Mouse (Mus musculus) spleen, postnatal 4 days (tissue): ENCODE data around the gene Nacc1.

Source experiments
- DNase-seq, 2 experiments: peaks; one replicate each; pipeline ENCODE4 v3.0.0; 2022; ENCODE audit warnings: low spot score in 2 of 2

Nacc1 gene

DNA sequence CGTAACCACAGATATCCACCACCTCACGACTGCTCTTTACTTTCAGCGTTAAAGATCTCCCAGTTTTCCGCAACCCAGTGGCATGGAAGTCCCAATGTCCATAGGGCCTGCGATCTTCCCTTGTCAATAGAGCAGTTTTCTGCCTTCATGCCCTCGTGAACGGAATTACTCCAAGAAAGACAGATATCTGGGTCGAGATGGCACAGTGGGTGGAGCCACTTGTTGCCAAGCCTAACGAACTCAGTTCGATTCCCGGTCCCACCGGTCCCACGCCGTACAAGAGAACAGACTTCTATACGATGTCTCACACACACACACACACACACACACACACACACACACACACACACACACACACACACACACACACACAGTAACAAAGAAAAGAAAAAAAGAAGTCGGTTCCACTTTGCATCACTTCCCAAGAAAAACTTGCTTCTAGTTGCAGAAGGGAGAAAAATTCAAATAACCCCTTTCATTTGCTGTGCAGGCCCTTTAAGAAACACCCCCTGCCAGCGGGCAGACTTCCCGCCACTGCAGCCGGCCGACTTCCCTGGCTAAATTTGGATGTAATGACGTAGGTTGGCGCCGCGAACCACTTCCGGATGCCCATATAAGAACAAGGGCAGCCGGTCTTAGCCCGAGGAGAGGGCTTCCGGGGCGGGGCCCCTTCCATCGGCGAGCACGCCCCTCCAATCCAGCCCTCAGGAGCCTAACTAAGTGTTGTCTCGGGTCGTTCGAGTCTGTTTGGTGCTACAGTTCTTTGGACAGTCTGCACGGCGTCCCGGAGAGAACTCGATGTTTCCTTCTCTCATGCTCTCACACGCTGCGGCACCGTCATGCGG, 24.0 kb downstream of the Nacc1 start:
- DNase-seq: peak; percentile 94 to 95

DNA sequence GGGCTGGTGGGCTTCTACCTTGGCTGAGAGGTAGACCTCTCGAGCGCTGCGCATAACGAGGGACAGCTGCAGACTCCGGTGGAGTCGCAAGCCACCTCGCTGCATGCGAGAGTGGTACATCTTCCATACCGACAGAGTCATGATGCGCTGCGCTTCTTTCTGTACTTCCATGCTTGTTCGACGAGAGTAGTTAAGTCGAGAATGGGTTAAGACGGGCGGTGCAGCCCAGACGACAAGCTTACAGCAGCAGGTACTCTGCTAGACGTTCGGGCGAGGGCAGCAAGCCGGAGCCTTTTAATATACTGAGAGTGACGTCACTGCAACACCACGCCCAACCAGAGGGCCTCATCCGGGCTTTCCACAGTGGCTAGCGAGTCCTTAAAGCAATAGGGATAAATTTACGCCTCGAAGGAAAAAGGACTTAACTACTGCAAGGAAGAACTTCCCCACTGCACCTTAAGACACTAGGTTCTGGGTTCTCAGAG, 25.0 kb downstream of the Nacc1 start, which contains the start of gene Ier2:
Gene Ier2, minus strand, starts transcription at position 272 of the 485 bp plus-strand sequence.
- peak; percentile 91 to 95 for DNase-seq

DNA sequence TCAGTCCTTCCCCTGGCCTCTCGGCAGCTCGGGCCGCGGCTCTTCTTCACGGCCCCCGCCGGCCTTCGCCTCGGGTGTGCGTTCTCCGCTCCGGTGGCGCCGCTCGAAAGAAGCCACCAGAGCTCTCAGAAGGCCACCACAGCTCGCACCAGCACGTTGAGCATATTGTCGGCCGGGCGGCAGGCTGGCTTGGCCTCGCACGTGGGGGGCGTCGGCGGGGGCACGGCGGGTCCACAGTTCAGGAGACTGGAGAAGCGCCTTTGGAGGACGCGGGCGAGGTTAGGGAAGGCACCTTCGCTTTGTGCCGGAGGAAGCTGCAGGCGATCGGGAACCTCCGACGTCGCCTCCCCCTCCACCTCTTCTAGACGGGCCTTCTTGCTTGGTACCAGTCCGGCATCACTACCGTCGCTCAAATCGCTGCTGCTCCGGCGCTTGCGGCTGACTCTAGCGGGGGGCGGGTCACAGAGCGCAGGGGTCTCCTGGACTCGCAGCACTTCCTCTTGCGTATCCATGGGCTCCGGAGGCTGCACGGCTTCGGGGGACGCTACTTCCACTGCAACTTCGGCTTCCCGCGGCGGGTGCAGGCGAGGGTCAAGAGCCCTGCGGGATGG, 25.6 kb downstream of the Nacc1 start:
- peak; percentile 61 to 86 for DNase-seq

DNA sequence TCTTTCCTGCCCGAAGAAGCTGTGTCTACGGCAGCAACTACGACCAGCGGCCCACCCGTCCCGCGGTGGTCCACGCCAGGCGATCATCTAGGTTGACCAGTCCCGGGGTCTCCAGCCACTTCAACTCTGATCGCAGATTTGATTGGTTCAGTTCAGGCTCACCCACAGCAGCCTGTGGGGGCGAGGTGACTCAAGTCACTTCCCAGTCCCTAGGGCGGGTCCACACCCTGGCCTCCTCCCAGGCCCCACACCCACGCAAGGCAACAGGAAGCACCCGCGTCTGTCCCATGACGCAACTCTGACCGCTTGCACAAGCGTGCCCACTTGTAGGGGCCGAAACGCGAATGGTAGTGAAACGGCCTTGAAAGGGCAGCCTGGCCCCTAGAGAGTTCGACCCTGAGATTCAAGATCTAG, 26.2 kb downstream of the Nacc1 start:
- peak; percentile 86 to 90 for DNase-seq

DNA sequence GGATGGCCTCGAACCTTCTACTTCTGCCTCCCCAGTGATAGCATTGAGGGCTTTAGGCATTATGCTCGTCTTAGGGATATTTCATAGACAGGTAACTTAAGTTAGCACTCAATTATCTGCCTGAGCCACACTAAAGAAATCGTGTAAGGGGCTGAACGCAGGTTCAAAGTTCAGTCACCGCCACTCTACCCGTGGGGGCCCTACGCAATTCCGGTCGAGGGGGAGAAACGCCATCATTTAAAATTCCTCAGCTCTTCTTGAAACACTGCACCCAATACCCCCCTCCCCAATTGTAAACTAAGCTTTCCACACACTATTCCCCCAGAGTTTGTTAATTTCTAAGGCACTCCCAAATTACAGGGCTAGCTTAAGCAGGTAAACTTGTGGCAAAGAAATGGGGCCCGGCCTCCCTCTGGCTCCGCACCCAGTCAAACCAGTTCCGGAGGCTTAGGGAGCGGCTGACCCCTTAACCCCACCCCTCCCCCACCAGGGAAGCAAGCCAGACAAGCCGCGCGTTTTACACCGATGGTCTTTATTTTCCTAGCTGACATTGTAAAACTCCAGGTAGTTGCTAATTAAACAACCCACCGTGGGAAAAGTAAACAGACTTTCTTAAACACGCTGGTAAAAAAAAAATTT, 26.7 kb downstream of the Nacc1 start:
- peak; percentile 50 to 80 for DNase-seq

DNA sequence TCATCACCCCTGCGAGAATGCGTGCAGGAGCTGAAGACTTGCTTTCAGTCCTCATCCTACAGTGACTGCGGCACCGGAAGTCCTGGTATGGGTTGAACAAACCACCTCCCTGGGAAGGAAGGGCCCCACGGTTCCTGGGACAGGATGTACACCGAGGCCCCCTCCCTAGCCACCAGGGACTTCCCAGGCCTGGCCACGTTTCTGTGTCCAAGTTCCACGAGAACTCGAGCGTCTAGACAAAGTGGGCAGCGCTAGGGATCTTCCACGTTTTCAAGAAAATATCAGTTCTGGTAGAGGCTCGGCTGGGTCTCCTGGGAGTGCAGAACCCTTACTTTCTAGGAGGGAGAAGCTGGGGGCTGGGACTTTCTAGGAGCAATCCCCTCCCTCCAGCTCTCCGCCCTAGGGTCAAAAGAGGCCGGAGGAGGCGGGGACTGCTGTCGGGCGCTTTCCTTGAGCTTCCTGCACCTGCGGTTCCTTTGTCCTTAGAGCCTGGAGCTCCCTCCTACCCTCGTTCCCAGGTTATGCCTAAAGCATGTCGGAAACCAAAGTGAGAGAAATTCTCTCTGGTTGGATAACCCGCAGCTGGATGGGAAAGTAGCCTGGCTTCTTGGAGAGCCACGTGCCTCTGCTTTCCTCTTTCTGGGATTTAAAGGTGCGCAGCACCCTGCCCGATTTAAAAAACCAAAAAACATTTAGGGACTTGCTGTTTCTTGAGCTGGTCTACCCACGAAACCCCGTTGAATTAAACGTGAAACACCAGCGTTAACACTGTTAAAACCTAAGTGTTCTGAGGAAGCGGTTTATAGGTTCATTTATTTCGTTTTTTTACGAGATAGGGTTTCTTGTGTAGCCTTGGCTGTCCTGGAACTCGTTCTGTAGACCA, 27.5 kb downstream of the Nacc1 start:
- DNase-seq: peak; percentile 53 to 79

DNA sequence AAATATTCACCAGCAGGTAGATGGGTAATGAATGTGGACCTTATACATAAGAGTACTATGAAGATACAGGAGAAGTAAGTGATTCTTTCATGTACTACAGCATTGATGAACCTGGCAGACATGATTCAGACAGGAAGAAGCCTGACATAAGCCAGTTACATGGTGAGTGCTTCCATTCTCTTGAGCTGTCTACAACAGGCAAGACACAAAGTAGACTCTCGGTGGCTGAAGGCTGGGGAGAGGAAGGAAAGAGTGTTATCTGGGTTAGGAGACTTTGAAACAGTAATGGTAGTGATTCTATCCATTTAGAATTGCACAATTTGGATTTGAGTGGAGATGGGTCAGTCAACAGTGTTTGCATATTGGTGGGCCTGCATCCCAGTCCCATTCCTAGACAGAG, 28.7 kb downstream of the Nacc1 start:
- DNase-seq: no peak

DNA sequence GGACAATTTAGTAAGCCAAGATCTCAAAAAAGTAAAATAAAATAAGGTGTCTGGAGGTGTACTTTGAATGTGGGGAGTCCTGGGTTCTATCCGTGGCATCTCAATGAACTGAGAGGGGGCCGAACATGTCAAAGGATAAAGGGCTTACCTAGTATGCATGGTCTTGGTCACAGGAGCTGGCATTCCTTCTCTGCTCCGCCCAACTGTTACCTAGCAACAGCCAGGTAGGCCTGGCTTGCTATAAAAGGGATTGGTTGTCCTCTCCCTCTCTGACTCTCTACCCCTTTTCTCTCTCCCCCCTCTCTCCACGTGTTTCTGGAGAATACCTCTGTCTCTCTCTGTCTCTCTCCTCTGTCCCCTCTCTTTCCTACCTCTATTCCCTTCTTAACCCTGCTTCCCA, 30.0 kb downstream of the Nacc1 start:
- DNase-seq: no peak

DNA sequence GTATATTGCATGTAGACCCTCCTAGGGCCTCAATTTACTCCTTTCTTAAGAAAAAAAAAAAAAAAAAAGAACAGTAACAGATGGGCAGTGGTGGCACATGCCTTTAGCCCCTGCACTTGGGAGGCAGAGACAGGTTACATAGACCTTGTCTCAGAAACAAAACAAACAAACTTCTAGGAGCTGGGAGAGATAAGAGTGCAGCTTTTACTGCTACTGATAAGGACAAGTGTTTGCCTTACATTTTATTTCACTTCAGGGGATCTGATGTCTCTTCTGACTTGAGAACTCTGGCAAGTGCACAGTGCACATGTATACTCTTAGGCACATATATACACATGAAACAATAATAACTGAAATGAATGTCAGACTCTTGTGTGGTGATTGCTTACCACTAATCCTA, 30.5 kb downstream of the Nacc1 start:
- DNase-seq: no peak

DNA sequence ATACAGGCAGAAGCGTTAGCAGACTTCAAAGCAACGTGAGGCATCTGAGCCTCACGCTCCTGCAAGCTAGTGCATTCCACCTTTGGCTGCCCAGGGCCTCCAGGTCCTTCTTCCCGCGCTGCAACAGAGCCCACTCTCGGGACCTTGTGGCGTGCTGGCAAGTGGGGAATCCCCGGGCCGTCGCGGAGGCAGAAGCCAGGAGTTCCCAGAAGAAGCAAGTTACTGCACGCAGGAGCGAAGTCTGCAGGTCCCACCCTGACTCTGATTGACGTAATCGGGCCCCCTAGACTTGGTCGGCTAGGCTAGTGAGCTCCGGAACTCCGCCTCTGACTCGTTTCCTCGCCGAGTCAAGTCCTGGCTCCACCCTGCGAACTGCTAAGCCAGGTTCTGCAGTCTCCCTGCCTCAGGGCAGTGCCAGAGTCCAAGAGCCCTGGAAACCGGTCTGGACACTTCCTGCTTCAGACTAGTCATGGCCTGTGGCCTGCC, 31.0 kb downstream of the Nacc1 start:
- peak; percentile 70 to 83 for DNase-seq

DNA sequence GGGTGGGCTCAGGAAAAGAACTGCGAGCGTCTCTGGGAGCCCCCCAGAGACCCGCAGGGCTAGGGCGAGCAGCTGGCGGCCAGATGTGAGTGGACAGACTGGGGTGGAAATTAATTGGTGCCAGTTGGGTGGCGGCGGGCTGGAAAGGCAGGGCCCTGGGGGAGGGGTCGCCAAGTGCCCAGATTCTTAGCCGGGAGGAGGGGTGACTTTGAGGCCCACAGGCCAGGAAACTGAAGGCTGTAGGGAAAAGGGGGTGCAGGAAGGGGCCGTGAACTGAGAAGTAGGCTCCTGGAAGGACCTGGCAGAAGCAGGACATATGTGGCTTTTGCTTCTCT, 31.5 kb downstream of the Nacc1 start:
- DNase-seq: no peak

DNA sequence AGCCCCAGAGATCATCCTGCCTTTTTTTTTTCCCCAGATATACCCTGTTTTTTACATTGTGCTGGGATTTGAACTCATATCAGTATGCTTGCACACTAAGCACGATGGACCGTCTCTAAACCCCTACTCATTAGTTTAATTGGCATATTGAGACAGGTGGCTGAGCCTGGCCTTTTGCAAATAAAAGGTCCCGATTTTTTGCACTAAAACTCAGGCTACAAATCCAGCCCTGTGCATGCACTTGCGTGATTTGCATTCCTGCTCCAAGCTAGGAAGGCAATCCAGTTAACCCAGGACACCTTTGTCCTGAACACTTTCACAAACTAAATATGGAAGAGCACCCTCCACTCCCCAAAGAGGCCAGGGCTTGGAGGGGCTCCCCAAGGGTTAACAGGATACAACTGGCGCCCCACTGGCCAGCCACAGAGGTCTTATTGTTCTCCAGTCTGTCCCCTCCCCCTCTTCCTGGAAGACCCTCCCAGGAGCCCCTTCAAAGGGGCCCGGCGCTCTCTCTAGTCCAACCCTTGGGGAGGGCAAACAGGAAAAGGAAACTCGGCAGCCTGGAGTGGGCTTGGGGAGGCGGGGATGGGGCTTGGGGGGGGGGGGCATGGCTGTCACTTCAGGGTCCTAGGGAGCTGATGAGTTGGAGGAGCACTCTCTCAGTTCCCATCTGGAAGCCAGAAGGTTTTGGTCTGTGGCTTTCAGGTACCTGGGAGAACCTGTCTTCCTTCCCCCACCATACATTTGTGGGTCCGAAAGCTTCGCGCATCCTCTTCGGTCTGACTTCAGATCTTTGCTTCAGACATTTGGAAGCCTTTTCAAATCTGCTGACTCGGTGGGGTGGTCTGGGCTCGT, 32.1 kb downstream of the Nacc1 start:
- no peak for DNase-seq

DNA sequence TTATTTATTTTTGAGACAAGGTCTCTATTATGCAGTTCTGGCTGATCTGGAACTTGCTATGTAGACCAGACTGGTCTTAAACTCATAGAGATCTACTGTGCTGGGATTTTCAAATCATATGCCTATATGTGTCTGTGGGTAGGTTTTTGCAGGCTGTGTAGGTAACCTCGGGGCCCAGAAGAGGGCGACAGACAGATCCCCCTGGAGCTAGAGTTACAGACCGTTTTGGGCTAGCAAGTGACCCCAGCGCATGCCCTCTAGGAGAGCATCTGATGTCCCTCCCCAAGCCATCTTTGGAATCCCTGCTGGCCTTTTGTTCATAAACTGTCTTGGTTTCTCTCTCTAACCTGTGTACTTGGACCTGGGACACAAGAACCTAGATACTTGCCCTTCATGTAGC, 33.1 kb downstream of the Nacc1 start:
- DNase-seq: peak in 1 of 2 experiments; percentile 69

DNA sequence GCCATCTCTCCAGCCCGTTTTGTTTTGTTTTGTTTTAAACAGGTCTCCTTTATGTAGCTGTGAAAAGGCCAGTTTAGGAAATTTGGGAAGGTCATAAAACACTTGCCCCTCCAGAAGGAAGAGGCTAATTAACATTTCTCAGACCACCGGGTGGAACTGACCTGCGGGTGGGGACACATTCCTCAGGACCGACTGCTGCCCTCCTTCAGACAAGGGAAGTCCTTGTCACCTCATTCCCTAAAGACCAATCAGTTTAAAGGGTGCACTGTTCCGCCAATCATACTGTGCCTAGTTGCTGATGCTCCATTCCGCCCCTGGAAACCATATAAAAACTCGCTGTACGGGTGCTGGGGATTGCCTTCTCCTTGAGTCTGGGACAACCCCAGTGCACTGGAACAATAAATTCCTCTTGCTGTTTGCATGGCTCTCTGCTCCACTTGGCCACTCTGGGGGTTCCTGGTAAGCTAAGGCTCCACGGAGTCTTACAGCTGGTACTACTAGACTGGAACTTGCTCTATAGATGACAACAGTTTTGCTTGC, 34.5 kb downstream of the Nacc1 start:
- DNase-seq: peak in 1 of 2 experiments; percentile 55

DNA sequence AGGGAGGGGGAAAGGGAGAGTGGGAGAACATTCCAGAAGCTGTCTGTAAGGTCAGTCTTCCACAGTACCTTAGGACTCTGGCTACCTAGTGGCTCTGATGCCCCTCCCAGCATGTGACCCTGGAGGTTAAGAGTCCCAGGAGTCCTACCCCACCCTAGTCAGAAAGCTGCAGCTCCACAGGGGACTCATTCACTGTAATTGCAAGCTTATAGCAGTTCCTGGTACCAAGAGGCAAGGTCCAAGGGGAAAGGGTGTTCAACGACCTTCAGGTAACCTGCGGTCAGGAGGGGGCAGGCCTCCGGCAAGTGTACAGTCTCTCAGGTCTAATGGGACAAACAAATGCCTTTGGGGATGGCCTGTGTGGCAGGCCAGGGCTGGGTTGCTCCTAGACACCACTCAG, 37.4 kb downstream of the Nacc1 start:
- no peak for DNase-seq

DNA sequence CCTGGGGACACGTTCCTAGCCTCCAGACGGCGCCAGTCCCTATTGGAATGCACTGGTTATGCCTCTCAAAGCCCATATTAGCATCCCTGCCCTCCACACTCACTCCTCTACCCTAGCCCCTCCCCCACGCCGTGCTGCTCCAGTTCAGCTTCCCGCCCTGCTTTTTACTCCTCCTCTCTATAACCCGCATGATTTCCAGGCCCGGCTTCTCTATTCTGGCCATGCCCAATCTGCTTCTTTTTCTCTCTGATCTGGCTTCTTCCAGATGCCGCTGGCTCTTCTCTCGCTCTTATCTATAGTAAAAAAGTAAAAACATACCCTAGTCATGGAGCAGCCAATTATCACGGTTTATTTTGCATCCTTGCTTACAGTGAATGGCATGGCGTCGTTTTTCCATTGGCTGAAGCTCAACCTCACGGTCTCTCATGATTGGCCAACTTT, 40.2 kb downstream of the Nacc1 start:
- no peak for DNase-seq

DNA sequence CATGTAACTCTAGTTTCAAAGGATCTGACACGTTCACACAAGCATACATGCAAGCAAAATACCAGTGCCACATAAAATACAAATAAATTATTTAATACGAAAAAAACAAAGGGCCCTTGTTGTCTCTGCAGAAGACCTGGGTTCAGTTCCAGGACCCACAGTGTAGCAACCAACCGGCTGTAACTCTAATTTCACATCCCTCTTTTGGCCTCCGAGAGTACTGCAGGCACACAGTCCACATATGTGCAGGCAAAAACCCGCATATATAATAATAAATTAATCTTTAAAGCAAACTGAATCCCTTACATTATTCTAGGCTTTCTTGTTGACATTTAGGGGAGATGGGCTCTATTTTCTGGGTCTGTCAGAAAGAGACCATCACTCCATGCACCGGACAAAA, 40.9 kb downstream of the Nacc1 start:
- no peak for DNase-seq

DNA sequence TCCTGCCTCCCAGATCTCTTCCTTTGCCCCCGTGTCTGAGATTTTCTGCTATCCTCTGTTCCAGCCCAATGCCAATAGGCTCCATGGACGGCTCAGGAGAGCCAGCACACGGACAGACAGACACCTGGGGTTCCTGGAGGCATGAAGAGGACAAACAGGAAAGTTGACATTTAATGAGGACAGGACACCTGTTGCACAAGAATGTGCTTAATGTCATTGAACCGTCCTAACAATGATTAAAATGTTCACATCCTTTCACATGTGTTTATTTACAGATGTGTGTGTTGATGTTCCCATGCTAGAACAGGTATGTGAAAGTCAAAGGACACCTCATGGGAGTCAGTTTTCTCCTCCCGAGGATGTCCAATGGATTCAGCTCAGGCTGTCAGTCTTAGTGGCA, 44.6 kb downstream of the Nacc1 start:
- no peak for DNase-seq

DNA sequence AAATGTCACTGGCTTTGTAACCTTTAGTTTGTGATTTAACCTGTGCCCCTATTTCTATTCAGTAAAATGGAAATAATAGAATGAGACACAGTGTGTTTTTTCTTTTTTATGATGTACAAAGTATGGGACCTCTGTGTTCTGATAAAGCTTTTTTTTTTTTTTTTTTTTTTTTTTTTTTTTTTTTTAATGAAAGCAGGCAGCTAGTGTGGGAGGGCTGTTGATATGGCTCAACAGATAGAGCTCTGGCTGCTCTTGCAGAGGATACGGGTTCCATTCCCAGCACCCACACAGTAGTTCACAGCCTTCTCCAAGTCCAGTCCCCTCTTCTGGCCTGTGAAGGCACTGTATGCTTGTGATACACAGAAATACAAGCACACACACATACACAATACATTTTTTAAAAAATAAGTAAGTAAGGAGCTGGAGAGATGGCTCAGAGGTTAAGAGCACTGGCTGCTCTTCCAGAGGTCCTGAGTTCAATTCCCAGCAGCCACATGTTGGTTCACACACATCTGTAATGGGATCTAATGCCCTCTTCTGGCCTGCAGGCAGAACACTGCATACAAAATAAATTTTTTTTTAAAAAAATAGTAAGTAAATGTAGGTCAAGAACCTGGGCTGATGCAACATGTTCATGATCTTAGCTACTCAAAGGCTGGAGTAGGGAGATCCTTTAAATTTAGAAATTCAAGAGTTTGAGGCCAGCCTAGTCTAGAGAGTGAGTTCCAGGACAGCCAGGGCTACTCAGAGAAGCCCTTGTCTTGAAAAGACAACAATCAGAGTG, 45.9 kb downstream of the Nacc1 start:
- DNase-seq: no peak
